Mouse (Mus musculus) cerebellum, postnatal 14 days (tissue): ENCODE data around the gene Fut7.

Experiments used
- DNase-seq, 2 experiments: peaks; one replicate each; pipeline ENCODE4 v3.0.0; 2021; ENCODE audit warnings: mixed read lengths in 2 of 2

Fut7 gene

GRCm38 (mm10) chr2:25426721-25427191 is 3.7 kb downstream of the Fut7 start:
- peak; percentile 88 to 91 for DNase-seq

GRCm38 (mm10) chr2:25427256-25427655 is 4.2 kb downstream of the Fut7 start:
- DNase-seq = no peak

GRCm38 (mm10) chr2:25428442-25429236 is 5.6 kb downstream of the Fut7 start, which contains the start of gene Abca2:
Gene Abca2, plus strand, starts transcription at chr2:25428703.
- peak; percentile 97 to 99 for DNase-seq

GRCm38 (mm10) chr2:25429435-25430180 is 6.5 kb downstream of the Fut7 start:
- peak; percentile 84 to 87 for DNase-seq

- peak; percentile 46 to 49 for DNase-seq
These were observed 7.5 kb downstream of the Fut7 start for GRCm38 (mm10) chr2:25430395-25431233.

- peak in 1 of 2 experiments; percentile 35 for DNase-seq
These were observed 8.3 kb downstream of the Fut7 start for GRCm38 (mm10) chr2:25431308-25431855.

GRCm38 (mm10) chr2:25432326-25433098 is 9.4 kb downstream of the Fut7 start:
- DNase-seq = peak in 1 of 2 experiments; percentile 37

GRCm38 (mm10) chr2:25433101-25433500 is 10.0 kb downstream of the Fut7 start:
- DNase-seq = no peak

- DNase-seq = peak; percentile 95 to 97
These were observed 11.2 kb downstream of the Fut7 start for GRCm38 (mm10) chr2:25434292-25434691.

- no peak for DNase-seq
These were observed 13.3 kb downstream of the Fut7 start for GRCm38 (mm10) chr2:25436286-25436820.

- DNase-seq = peak in 1 of 2 experiments; percentile 34
These were observed 18.0 kb downstream of the Fut7 start for GRCm38 (mm10) chr2:25441067-25441466.

- no peak for DNase-seq
These were observed 19.6 kb downstream of the Fut7 start for GRCm38 (mm10) chr2:25442682-25443081.

GRCm38 (mm10) chr2:25450853-25451647 is 28.0 kb downstream of the Fut7 start:
- DNase-seq = no peak

GRCm38 (mm10) chr2:25452951-25453350 is 29.9 kb downstream of the Fut7 start:
- DNase-seq = no peak

- peak in 1 of 2 experiments; percentile 52 for DNase-seq
These were observed 33.3 kb downstream of the Fut7 start, which contains the start of gene Clic3 for GRCm38 (mm10) chr2:25456205-25456953. Gene Clic3, plus strand, starts transcription at chr2:25456838.

GRCm38 (mm10) chr2:25457022-25457896 is 34.2 kb downstream of the Fut7 start:
- DNase-seq = peak; percentile 84 to 88

- DNase-seq = peak; percentile 62 to 71
These were observed 35.8 kb downstream of the Fut7 start for GRCm38 (mm10) chr2:25458911-25459310.

GRCm38 (mm10) chr2:25460135-25460534 is 37.1 kb downstream of the Fut7 start:
- DNase-seq = no peak
